Mouse (Mus musculus): ENCODE measurements around the gene Leap2. TPM values are rescaled to one million over a fixed set of nuclear protein-coding genes. Genes with fewer than 3 reads are reported as not detected.

The Leap2 gene
- total and polyA plus RNA-seq, 2 experiments from 2014 or later, result not detected

DNA sequence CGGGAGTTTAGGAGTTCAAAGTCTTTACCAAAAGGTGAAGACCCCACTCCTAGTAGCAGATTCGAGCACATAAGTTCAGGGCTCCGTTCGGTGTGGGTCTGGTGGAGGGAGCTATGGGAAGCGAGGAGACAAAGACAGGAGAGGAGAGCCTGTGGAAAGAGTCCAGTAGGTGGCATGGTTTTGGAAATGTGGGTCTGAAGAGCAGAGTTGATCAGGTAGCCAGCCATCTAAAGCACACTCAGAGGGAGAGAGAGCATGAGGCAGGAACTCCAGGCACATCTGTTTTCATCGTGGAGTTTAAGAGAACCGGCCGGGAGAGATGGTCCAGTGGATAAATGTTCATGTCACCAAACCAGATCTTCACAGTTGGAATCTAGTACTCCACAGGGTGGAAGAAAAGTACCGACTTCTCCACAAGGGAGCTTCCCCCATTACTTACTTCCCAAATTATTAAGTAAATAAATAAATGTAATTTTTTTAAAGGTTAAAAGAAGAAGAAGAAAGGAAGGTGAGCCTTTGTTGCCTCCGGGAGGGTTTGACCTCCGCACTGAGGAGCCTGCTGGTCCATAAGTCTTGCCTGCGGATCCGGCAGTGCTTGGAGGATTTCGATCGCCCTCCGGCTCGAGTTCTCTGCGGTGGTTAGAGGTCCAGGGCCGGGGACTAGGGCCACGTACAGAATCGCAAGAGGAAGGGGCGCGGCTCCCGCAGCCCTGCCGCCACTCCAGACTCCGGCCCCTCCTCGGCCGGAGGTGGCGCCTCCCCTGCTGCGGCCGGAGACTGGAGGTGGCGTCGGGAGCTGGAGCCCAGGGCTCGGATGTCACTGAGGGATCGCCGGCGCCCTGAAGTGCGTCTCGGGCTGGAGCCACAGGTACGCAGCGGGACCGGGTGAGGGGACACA lies 33.8 kb upstream of the Leap2 start, which contains the start of the genes Gm10447 and Shroom1:
Gene Gm10447, minus strand, starts transcription at position 637 of the 898 bp plus-strand sequence.
Gene Shroom1, plus strand, starts transcription at position 732 of the 898 bp plus-strand sequence.
- DNase-seq (ENCODE audit: low spot score) (peak; percentile 59), ATAC-seq (ENCODE audit: insufficient read depth, low read depth) (peak; percentile 84)
- Histone ChIP-seq H3K36me3 (replicated peaks; ENCODE audit: control insufficient read depth, insufficient read depth, low read length) (no peaks in the 10 kb centered on the region), H3K4me1 (ENCODE audit: control insufficient read depth, insufficient read depth) (no peaks in the 10 kb centered on the region), H3K4me3 (ENCODE audit: low read depth, low read length) (peak within 1 kb of the TSS; percentile 60), H3K9ac (replicated peaks; ENCODE audit: low read depth, low read length) (peak within 1 kb of the TSS; percentile 27), H3K27me3 (ENCODE audit: control insufficient read depth, insufficient read depth, low read length) (peaks cover 5% of the 10 kb centered on the region; the same call in 1 of the 2 replicates), H3K4me2 (ENCODE audit: low read depth, low read length) (peak within 1 kb of the TSS; percentile 92), H3K27ac (ENCODE audit: low read depth) (no peak within 1 kb of the TSS), H3K9me3 (replicated peaks; ENCODE audit: control insufficient read depth, low read length) (no peaks in the 10 kb centered on the region)
- no peak for TF ChIP-seq EP300 (IDR thresholded peaks at IDR 0.05; ENCODE audit: low read depth)
- peak; percentile 39 for TF ChIP-seq CTCF (IDR thresholded peaks at IDR 0.05; ENCODE audit: low read depth)
- 3% methylated on average over 42 of the region's 42 CpGs for WGBS

DNA sequence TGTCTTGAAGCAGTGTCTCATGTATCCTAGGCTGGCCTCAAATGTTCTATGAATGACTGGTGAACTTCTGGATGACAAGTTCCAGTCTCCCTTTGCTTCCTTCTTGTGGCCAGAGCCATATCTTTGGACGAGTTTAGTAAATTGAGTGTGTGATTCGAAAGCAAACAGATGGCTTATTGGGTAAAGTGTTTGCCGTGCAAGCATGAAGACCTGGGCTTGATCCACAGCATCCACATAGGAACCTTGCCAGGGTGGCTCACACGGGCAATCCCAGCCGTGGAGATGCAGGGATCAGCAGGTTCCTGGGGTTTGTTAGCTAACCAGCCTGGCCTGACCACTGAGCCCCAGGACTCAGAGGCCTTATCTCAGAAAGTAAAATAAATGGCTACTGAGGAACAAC lies 30.1 kb upstream of the Leap2 start:
- TF ChIP-seq CTCF (IDR thresholded peaks at IDR 0.05; ENCODE audit: low read depth) (no peak), EP300 (IDR thresholded peaks at IDR 0.05; ENCODE audit: low read depth) (no peak)
- WGBS, result 72% methylated on average over 5 of the region's 5 CpGs
- no peak for ATAC-seq (ENCODE audit: insufficient read depth, low read depth)

GRCm38 (mm10) chr11:53452396-53452795 lies 29.4 kb upstream of the Leap2 start:
- no peak for TF ChIP-seq CTCF (IDR thresholded peaks at IDR 0.05; ENCODE audit: low read depth)
- no peak for TF ChIP-seq EP300 (IDR thresholded peaks at IDR 0.05; ENCODE audit: low read depth)
- no peaks in the 10 kb centered on the region for H3K9me3 ChIP-seq (replicated peaks; ENCODE audit: control insufficient read depth, low read length)
- no peak overlapping the region for H3K27ac ChIP-seq (ENCODE audit: low read depth)
- DNase-seq (ENCODE audit: low spot score), result no peak
- no peaks in the 10 kb centered on the region for H3K4me1 ChIP-seq (ENCODE audit: control insufficient read depth, insufficient read depth)
- no peak overlapping the region for H3K9ac ChIP-seq (replicated peaks; ENCODE audit: low read depth, low read length)
- H3K27me3 ChIP-seq (ENCODE audit: control insufficient read depth, insufficient read depth, low read length), result no peaks in the 10 kb centered on the region
- ATAC-seq (ENCODE audit: insufficient read depth, low read depth), result no peak
- H3K4me2 ChIP-seq (ENCODE audit: low read depth, low read length), result no peak overlapping the region
- no peak overlapping the region for H3K4me3 ChIP-seq (ENCODE audit: low read depth, low read length)
- H3K36me3 ChIP-seq (replicated peaks; ENCODE audit: control insufficient read depth, insufficient read depth, low read length), result no peaks in the 10 kb centered on the region
- 96% methylated on average over 9 of the region's 9 CpGs for WGBS

More for the DNA sequence above, 30.1 kb upstream of the Leap2 start:
- no peaks in the 10 kb centered on the region for H3K4me1 ChIP-seq (ENCODE audit: control insufficient read depth, insufficient read depth)
- H3K9me3 ChIP-seq (replicated peaks; ENCODE audit: control insufficient read depth, low read length), result no peaks in the 10 kb centered on the region
- H3K27me3 ChIP-seq (ENCODE audit: control insufficient read depth, insufficient read depth, low read length), result no peaks in the 10 kb centered on the region
- no peak overlapping the region for H3K4me3 ChIP-seq (ENCODE audit: low read depth, low read length)
- no peak overlapping the region for H3K27ac ChIP-seq (ENCODE audit: low read depth)
- DNase-seq (ENCODE audit: low spot score), result no peak
- H3K4me2 ChIP-seq (ENCODE audit: low read depth, low read length), result no peak overlapping the region
- H3K36me3 ChIP-seq (replicated peaks; ENCODE audit: control insufficient read depth, insufficient read depth, low read length), result no peaks in the 10 kb centered on the region
- H3K9ac ChIP-seq (replicated peaks; ENCODE audit: low read depth, low read length), result no peak overlapping the region

GRCm38 (mm10) chr11:53451361-53451760 lies 28.4 kb upstream of the Leap2 start:
- Histone ChIP-seq H3K9me3 (replicated peaks; ENCODE audit: control insufficient read depth, low read length) (no peaks in the 10 kb centered on the region), H3K27me3 (ENCODE audit: control insufficient read depth, insufficient read depth, low read length) (no peaks in the 10 kb centered on the region), H3K4me1 (ENCODE audit: control insufficient read depth, insufficient read depth) (no peaks in the 10 kb centered on the region), H3K9ac (replicated peaks; ENCODE audit: low read depth, low read length) (no peak overlapping the region), H3K36me3 (replicated peaks; ENCODE audit: control insufficient read depth, insufficient read depth, low read length) (no peaks in the 10 kb centered on the region), H3K4me2 (ENCODE audit: low read depth, low read length) (no peak overlapping the region), H3K27ac (ENCODE audit: low read depth) (no peak overlapping the region), H3K4me3 (ENCODE audit: low read depth, low read length) (no peak overlapping the region)
- 66% methylated on average over 2 of the region's 2 CpGs for WGBS
- ATAC-seq (ENCODE audit: insufficient read depth, low read depth) (no peak), DNase-seq (ENCODE audit: low spot score) (no peak)
- TF ChIP-seq CTCF (IDR thresholded peaks at IDR 0.05; ENCODE audit: low read depth) (no peak), EP300 (IDR thresholded peaks at IDR 0.05; ENCODE audit: low read depth) (no peak)

DNA sequence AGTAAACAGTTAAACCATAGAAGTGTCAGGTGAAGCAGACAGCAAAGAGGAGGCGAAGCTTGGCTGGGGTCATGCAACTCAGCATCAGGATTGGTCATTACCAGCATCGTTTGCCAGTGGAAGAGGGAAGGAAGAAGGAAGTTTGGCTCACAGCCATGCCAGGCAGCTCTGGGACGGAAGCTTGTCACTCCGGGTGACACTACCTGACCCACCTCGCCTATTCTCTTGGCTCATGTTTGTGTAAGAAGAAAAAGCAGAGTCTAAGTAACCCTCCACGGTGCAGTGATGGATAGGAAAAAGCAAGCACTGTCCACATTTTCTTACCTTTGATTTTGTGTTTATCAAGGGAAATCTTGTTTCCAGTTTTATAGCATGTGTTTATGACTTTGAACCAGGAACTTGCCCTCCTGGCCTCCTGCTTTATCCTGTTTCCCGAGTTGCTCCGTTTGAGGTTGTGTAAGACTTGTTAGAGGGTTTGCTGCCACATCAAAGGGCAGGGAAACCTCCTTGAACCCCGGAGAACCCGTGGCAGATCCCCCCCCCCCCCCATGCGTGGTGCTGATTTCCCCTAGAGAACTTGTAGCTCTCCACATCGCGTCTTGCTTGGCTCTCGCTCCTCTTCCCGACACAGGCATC lies 27.2 kb upstream of the Leap2 start:
- ATAC-seq (ENCODE audit: insufficient read depth, low read depth) (no peak), DNase-seq (ENCODE audit: low spot score) (no peak)
- Histone ChIP-seq H3K4me1 (ENCODE audit: control insufficient read depth, insufficient read depth) (no peaks in the 10 kb centered on the region), H3K27ac (ENCODE audit: low read depth) (no peak overlapping the region), H3K9ac (replicated peaks; ENCODE audit: low read depth, low read length) (no peak overlapping the region), H3K4me2 (ENCODE audit: low read depth, low read length) (no peak overlapping the region), H3K9me3 (replicated peaks; ENCODE audit: control insufficient read depth, low read length) (no peaks in the 10 kb centered on the region), H3K36me3 (replicated peaks; ENCODE audit: control insufficient read depth, insufficient read depth, low read length) (no peaks in the 10 kb centered on the region), H3K27me3 (ENCODE audit: control insufficient read depth, insufficient read depth, low read length) (no peaks in the 10 kb centered on the region), H3K4me3 (ENCODE audit: low read depth, low read length) (no peak overlapping the region)
- 30% methylated on average over 15 of the region's 15 CpGs for WGBS
- TF ChIP-seq EP300 (IDR thresholded peaks at IDR 0.05; ENCODE audit: low read depth) (no peak), CTCF (IDR thresholded peaks at IDR 0.05; ENCODE audit: low read depth) (no peak)
